Mouse (Mus musculus): ENCODE results near the gene Dcaf7.

Dcaf7 gene

DNA sequence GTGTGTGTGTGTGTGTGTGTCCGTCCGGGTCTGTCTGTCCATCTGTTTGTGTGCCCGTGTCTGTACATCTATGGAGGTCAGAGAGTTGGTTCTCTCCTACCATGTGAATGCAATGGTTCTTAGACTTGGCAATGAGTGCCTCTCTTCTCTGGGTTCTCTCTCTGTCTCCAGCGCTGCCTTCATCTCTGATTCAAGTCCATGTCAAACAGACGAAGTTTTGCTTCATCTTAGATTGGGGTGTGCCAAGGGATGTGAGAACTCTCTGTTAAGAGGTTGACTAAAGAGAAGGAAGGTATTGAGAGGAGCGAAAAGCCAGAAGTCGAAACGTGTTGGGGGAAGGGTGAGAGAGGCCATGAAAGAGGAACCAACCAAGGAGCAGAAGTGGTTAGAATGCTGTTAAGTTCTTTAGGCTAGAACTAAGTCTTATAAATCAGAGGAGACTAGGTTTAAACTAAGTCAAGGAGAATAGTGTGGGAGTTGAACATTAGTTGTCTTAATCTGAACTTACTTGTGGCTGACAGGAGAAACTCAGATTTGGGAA is 69.4 kb downstream of the Dcaf7 start:
- no peak for DNase-seq (ENCODE audit: low read depth, low spot score)

Data from embryo, embryonic 11.5 days (tissue).